ENCODE assay signal across 8 mouse cellular contexts in the genomic region with DNA sequence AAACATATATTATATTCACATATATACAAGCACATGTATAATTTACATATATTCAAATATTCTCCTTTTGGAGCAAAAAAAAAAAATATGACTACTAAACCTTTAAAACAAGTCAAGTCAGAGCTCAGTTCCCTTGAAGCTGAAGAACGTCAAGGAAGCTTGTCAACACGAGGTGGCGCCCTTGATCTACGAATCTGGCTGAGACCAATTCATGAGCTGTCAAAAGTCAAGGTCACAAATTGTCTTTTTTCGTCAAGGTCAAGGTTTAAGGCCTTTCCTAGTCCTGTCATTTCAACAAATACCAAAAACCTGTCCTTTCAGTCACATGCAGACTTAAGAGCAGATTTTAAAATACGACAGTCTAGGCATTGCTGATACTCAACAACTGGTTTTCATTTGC. TPM values are rescaled to one million over a fixed set of nuclear protein-coding genes. Genes with fewer than 3 reads are reported as not detected.
DNase-seq lines count a peak whose midpoint lies in the region; ATAC-seq lines count a peak whose summit lies in the region.

No protein-coding gene starts in this region.

- H3K27ac ChIP-seq in hindbrain, embryonic 14.5 days, result no peak overlapping the region
- H3K27ac ChIP-seq in hindbrain, embryonic 12.5 days, result no peak overlapping the region
- no peak overlapping the region for H3K27ac ChIP-seq in heart, embryonic 10.5 days

- ATAC-seq in hindbrain, embryonic 14.5 days (ENCODE audit: low FRiP score), result no peak
- no peak for ATAC-seq in hindbrain, embryonic 12.5 days (ENCODE audit: low FRiP score)

- H3K4me2 ChIP-seq in hindbrain, embryonic 14.5 days (replicated peaks), result no peak overlapping the region
- H3K4me2 ChIP-seq in hindbrain, embryonic 12.5 days (replicated peaks), result no peak overlapping the region

- H3K9me3 ChIP-seq in hindbrain, embryonic 14.5 days (ENCODE audit: control insufficient read depth, low read length), result no peaks in the 10 kb centered on the region
- no peaks in the 10 kb centered on the region for H3K9me3 ChIP-seq in hindbrain, embryonic 12.5 days (replicated peaks)
- H3K9me3 ChIP-seq in heart, embryonic 10.5 days, result no peaks in the 10 kb centered on the region

- peak; percentile 92 for DNase-seq in hindbrain, embryonic 14.5 days (ENCODE audit: low spot score)
- peak; percentile 56 for DNase-seq in MN1 (ENCODE audit: low spot score)
- peak; percentile 75 to 87 for DNase-seq in cerebellum, postnatal 25 days
- DNase-seq in heart, embryonic 10.5 days (ENCODE audit: low spot score), result peak; percentile 75
- peak; percentile 67 to 80 for DNase-seq in left cerebral cortex, adult 18-20 months (ENCODE audit: low spot score in 2 of 2)
- peak; percentile 89 for DNase-seq in naive thymus-derived CD4-positive, alpha-beta T cell, adult 2 months (ENCODE audit: low read depth)
- DNase-seq in thymus, postnatal 36 days, result peak; percentile 77 to 83

- H3K4me3 ChIP-seq in hindbrain, embryonic 14.5 days (replicated peaks; ENCODE audit: low read length), result no peak overlapping the region
- no peak overlapping the region for H3K4me3 ChIP-seq in hindbrain, embryonic 12.5 days
- H3K4me3 ChIP-seq in heart, embryonic 10.5 days, result no peak overlapping the region

- no peaks in the 10 kb centered on the region; the same call in 1 of the 2 replicates for H3K4me1 ChIP-seq in hindbrain, embryonic 14.5 days (replicated peaks; ENCODE audit: control insufficient read depth, insufficient read depth, low read length)
- H3K4me1 ChIP-seq in hindbrain, embryonic 12.5 days, result peaks cover 12% of the 10 kb centered on the region
- peaks cover 25% of the 10 kb centered on the region for H3K4me1 ChIP-seq in heart, embryonic 10.5 days

- H3K27me3 ChIP-seq in hindbrain, embryonic 14.5 days (ENCODE audit: control insufficient read depth, insufficient read depth, low read length), result peaks cover 90% of the 10 kb centered on the region
- peaks cover 86% of the 10 kb centered on the region for H3K27me3 ChIP-seq in hindbrain, embryonic 12.5 days
- peaks cover 98% of the 10 kb centered on the region for H3K27me3 ChIP-seq in heart, embryonic 10.5 days (ENCODE audit: insufficient read depth, poor library complexity, severe bottlenecking)

- H3K36me3 ChIP-seq in hindbrain, embryonic 14.5 days (replicated peaks; ENCODE audit: control insufficient read depth, insufficient read depth), result no peaks in the 10 kb centered on the region
- H3K36me3 ChIP-seq in hindbrain, embryonic 12.5 days, result no peaks in the 10 kb centered on the region
- H3K36me3 ChIP-seq in heart, embryonic 10.5 days, result no peaks in the 10 kb centered on the region

- WGBS in hindbrain, embryonic 14.5 days, result under 1% methylated on average over 6 of the region's 6 CpGs
- WGBS in hindbrain, embryonic 12.5 days, result under 1% methylated on average over 6 of the region's 6 CpGs
- WGBS in heart, embryonic 10.5 days, result under 1% methylated on average over 6 of the region's 6 CpGs

- no peak overlapping the region for H3K9ac ChIP-seq in hindbrain, embryonic 14.5 days
- no peak overlapping the region for H3K9ac ChIP-seq in hindbrain, embryonic 12.5 days

RNA-seq across cellular contexts. Expression of a gene that starts 3.7 kb away (rescaled TPM):
- polyA plus RNA-seq in hindbrain, embryonic 14.5 days (2014; fragmentation: Nextera tagmentation; extraction: Ambion mirVana), result not detected in 2 replicates
- polyA plus RNA-seq in hindbrain, embryonic 12.5 days (2016; fragmentation: Nextera tagmentation; extraction: Ambion mirVana), result not detected in 2 replicates
- polyA plus RNA-seq in heart, embryonic 10.5 days (2016; fragmentation: Nextera tagmentation; extraction: Ambion mirVana), result not detected in 2 replicates
- total RNA-seq in left cerebral cortex, adult 18-20 months (2021), result not detected

RNA-seq across cellular contexts. Expression of a gene that starts 11.3 kb away (rescaled TPM):
- polyA plus RNA-seq in hindbrain, embryonic 14.5 days (2014; fragmentation: Nextera tagmentation; extraction: Ambion mirVana), result not detected in 2 replicates
- not detected in 2 replicates for polyA plus RNA-seq in hindbrain, embryonic 12.5 days (2016; fragmentation: Nextera tagmentation; extraction: Ambion mirVana)
- 0.06 and 1.7 TPM in 2 replicates for polyA plus RNA-seq in heart, embryonic 10.5 days (2016; fragmentation: Nextera tagmentation; extraction: Ambion mirVana)
- not detected for total RNA-seq in left cerebral cortex, adult 18-20 months (2021)

RNA-seq across cellular contexts. Expression of a gene that starts 16.3 kb away (rescaled TPM):
- polyA plus RNA-seq in hindbrain, embryonic 14.5 days (2014; fragmentation: Nextera tagmentation; extraction: Ambion mirVana), result 0.37 TPM in 1 of 2 replicates, not detected in the other
- polyA plus RNA-seq in hindbrain, embryonic 12.5 days (2016; fragmentation: Nextera tagmentation; extraction: Ambion mirVana), result not detected in 2 replicates
- polyA plus RNA-seq in heart, embryonic 10.5 days (2016; fragmentation: Nextera tagmentation; extraction: Ambion mirVana), result 0.30 and 3.6 TPM in 2 replicates
- not detected for total RNA-seq in left cerebral cortex, adult 18-20 months (2021)

RNA-seq across cellular contexts. Expression of a gene that starts 26.1 kb away (rescaled TPM):
- polyA plus RNA-seq in hindbrain, embryonic 14.5 days (2014; fragmentation: Nextera tagmentation; extraction: Ambion mirVana), result 1.5 and 2.0 TPM in 2 replicates
- 0.12 TPM in 1 of 2 replicates, not detected in the other for polyA plus RNA-seq in hindbrain, embryonic 12.5 days (2016; fragmentation: Nextera tagmentation; extraction: Ambion mirVana)
- 0.37 and 5.6 TPM in 2 replicates for polyA plus RNA-seq in heart, embryonic 10.5 days (2016; fragmentation: Nextera tagmentation; extraction: Ambion mirVana)
- not detected for total RNA-seq in left cerebral cortex, adult 18-20 months (2021)

RNA-seq across cellular contexts. Expression of a gene that starts 35.3 kb away (rescaled TPM):
- 18.7 and 25.2 TPM in 2 replicates for polyA plus RNA-seq in hindbrain, embryonic 14.5 days (2014; fragmentation: Nextera tagmentation; extraction: Ambion mirVana)
- polyA plus RNA-seq in hindbrain, embryonic 12.5 days (2016; fragmentation: Nextera tagmentation; extraction: Ambion mirVana), result 0.79 and 1.0 TPM in 2 replicates
- 0.11 and 2.5 TPM in 2 replicates for polyA plus RNA-seq in heart, embryonic 10.5 days (2016; fragmentation: Nextera tagmentation; extraction: Ambion mirVana)
- not detected for total RNA-seq in left cerebral cortex, adult 18-20 months (2021)
